Mouse (Mus musculus): ENCODE measurements at regions not wholly inside any gene's neighbourhood (a gene's known extent, or its start where the extent isn't known, plus 50 kb on each side); places are given as distances from the start of the nearest gene placed in this dataset.

DNA sequence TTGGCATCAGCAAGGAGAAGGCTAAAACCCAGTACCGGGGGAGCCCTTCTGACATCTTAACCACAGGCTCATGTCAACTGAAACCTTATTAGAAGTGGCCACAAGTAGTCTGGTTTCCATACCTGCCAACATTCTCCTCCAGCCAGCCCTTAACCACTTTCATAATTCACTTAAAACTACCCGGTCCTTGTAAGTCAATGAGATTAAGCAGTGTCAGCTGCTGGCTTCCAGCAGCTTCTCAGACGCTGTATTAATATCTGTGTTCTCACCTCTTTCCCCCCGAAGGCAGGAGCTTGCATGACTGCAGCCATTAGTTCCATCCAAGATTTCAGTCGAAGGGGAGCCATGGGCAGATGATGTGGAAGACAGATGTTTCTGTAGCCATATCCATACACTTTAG, 530.6 kb upstream of the Nrp1 start:
- H3K4me1 ChIP-seq, result no peaks in the 10 kb centered on the region
- H3K9ac ChIP-seq, result no peak overlapping the region
- no peaks in the 10 kb centered on the region for H3K9me3 ChIP-seq (replicated peaks)
- no peak overlapping the region for H3K4me3 ChIP-seq
- no peak overlapping the region for H3K4me2 ChIP-seq
- no peaks in the 10 kb centered on the region for H3K27me3 ChIP-seq (replicated peaks)
- no peak for ATAC-seq
- H3K27ac ChIP-seq, result no peak overlapping the region
- 64% methylated on average over 5 of the region's 5 CpGs for WGBS (ENCODE audit: insufficient replicate concordance)
- H3K36me3 ChIP-seq, result no peaks in the 10 kb centered on the region

GRCm38 (mm10) chr8:127829659-127830058, 528.7 kb upstream of the Nrp1 start:
- Histone ChIP-seq H3K4me1 (no peaks in the 10 kb centered on the region), H3K4me2 (no peak overlapping the region), H3K4me3 (no peak overlapping the region), H3K36me3 (no peaks in the 10 kb centered on the region), H3K27me3 (replicated peaks) (no peaks in the 10 kb centered on the region), H3K27ac (no peak overlapping the region), H3K9ac (no peak overlapping the region), H3K9me3 (replicated peaks) (no peaks in the 10 kb centered on the region)
- ATAC-seq, result no peak
- 35% methylated on average over 1 of the region's 1 CpGs for WGBS (ENCODE audit: insufficient replicate concordance)

- Histone ChIP-seq H3K9me3 (replicated peaks) (no peaks in the 10 kb centered on the region), H3K4me2 (no peak overlapping the region), H3K9ac (no peak overlapping the region), H3K36me3 (no peaks in the 10 kb centered on the region), H3K4me3 (no peak overlapping the region), H3K4me1 (no peaks in the 10 kb centered on the region), H3K27me3 (replicated peaks) (no peaks in the 10 kb centered on the region), H3K27ac (no peak overlapping the region)
- WGBS (ENCODE audit: insufficient replicate concordance), result 54% methylated on average over 3 of the region's 3 CpGs
- no peak for ATAC-seq
Observed at GRCm38 (mm10) chr8:127834006-127834405, 524.4 kb upstream of the Nrp1 start.

- Histone ChIP-seq H3K27me3 (replicated peaks) (no peaks in the 10 kb centered on the region), H3K9ac (no peak overlapping the region), H3K27ac (no peak overlapping the region), H3K36me3 (no peaks in the 10 kb centered on the region), H3K4me3 (no peak overlapping the region), H3K9me3 (replicated peaks) (no peaks in the 10 kb centered on the region), H3K4me1 (no peaks in the 10 kb centered on the region), H3K4me2 (no peak overlapping the region)
- ATAC-seq, result no peak
- WGBS (ENCODE audit: insufficient replicate concordance), result 45% methylated on average over 6 of the region's 6 CpGs
Observed at GRCm38 (mm10) chr8:127836410-127837206, 521.8 kb upstream of the Nrp1 start.

DNA sequence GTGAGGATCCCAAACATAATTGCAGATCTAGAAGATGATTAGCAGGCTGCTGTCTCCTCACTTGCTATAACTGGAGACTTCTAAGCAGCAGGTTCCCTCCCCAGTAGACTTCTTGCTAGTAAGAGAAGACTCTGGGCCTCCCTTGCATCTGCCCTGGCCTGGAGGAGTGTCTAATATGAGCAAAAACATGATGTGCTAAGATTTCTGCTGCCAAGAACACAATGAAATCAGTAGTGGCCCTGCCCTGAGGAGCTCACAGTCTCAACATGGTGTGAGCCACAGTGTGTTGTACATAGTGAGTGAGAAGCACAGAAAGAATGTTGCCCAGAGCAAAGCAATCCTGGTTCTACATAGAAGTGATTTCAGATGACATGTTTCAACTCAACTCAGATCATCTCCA, 520.1 kb upstream of the Nrp1 start:
- no peak for ATAC-seq
- H3K27me3 ChIP-seq (replicated peaks), result no peaks in the 10 kb centered on the region

DNA sequence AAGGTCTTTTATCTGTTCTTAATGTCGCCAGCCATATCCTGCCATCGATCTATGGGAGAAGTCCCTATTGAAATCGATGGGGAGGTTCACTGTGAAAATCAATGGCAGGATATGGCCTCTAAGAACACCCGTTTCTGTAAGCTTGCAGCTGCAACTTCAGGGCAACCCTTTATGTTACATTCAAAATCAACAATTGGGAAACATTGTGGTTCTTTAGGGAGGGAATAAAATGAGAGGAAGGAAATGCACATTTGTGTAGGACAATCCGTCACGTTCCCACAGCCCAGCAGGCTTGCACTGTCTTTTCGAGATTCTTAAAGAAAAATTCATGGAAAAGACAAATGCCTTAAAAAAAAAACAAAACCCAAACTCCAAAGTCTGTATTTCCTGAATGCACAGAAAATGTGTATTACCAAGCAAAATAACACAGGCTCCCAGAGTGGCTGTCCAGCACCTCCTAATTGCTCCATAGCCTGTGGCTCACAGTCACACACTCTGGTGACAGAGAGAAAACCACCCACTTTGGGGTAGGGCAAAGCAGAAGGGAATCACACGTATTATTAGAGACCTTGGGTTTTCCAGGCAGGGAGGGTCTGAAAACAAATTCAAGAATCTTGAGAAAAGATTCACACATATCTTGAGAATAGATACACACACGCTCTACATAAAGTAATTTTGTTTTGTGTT, 510.9 kb upstream of the Nrp1 start:
- Histone ChIP-seq H3K27me3 (replicated peaks) (no peaks in the 10 kb centered on the region), H3K36me3 (no peaks in the 10 kb centered on the region), H3K27ac (no peak overlapping the region), H3K9me3 (replicated peaks) (no peaks in the 10 kb centered on the region), H3K9ac (no peak overlapping the region), H3K4me3 (no peak overlapping the region), H3K4me2 (no peak overlapping the region), H3K4me1 (no peaks in the 10 kb centered on the region)
- WGBS (ENCODE audit: insufficient replicate concordance), result 37% methylated on average over 9 of the region's 9 CpGs
- ATAC-seq, result no peak

More for the DNA sequence above, 520.1 kb upstream of the Nrp1 start:
- Histone ChIP-seq H3K4me1 (no peaks in the 10 kb centered on the region), H3K36me3 (no peaks in the 10 kb centered on the region), H3K4me3 (no peak overlapping the region), H3K27ac (no peak overlapping the region), H3K9ac (no peak overlapping the region), H3K4me2 (no peak overlapping the region), H3K9me3 (replicated peaks) (no peaks in the 10 kb centered on the region)

- Histone ChIP-seq H3K4me3 (no peak overlapping the region), H3K4me1 (no peaks in the 10 kb centered on the region), H3K9ac (no peak overlapping the region), H3K27me3 (replicated peaks) (no peaks in the 10 kb centered on the region), H3K4me2 (no peak overlapping the region), H3K27ac (no peak overlapping the region), H3K36me3 (no peaks in the 10 kb centered on the region), H3K9me3 (replicated peaks) (no peaks in the 10 kb centered on the region)
- ATAC-seq, result no peak
Observed at GRCm38 (mm10) chr8:127849926-127850325, 508.5 kb upstream of the Nrp1 start.

DNA sequence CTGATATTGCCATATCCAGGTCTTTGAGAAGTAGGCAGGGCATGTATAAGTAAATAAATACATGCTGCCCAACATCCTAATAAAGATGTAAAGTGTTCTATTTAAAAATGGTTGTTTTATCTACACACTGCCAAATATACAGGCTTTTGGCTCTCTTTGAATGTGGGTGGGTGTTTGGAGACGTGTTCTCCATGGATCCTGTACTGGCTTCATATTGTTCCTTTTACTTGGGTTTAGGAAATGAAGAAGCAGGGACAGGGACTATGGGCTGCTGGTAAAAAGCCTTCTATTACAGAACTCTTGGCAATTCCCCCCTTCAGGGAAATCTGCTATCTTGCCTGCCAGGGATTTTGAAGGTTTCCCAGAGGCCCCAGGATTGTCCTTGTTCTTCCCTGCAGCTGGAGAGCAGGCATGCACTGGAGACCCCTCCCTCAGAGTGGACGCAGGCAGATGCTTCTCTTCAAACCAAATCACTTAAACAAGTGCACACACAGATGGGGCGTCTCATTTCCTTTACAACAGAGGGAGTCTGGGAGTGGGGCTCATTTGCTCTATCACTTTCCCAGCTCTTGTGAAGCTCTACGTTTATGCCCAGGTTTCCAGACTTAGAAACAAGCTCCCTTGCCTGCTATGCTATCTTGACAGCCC, 502.6 kb upstream of the Nrp1 start:
- Histone ChIP-seq H3K9ac (no peak overlapping the region), H3K4me1 (no peaks in the 10 kb centered on the region), H3K4me2 (no peak overlapping the region), H3K27ac (no peak overlapping the region), H3K36me3 (no peaks in the 10 kb centered on the region), H3K4me3 (no peak overlapping the region), H3K27me3 (replicated peaks) (no peaks in the 10 kb centered on the region), H3K9me3 (replicated peaks) (no peaks in the 10 kb centered on the region)
- WGBS (ENCODE audit: insufficient replicate concordance), result 34% methylated on average over 4 of the region's 4 CpGs
- ATAC-seq, result no peak

DNA sequence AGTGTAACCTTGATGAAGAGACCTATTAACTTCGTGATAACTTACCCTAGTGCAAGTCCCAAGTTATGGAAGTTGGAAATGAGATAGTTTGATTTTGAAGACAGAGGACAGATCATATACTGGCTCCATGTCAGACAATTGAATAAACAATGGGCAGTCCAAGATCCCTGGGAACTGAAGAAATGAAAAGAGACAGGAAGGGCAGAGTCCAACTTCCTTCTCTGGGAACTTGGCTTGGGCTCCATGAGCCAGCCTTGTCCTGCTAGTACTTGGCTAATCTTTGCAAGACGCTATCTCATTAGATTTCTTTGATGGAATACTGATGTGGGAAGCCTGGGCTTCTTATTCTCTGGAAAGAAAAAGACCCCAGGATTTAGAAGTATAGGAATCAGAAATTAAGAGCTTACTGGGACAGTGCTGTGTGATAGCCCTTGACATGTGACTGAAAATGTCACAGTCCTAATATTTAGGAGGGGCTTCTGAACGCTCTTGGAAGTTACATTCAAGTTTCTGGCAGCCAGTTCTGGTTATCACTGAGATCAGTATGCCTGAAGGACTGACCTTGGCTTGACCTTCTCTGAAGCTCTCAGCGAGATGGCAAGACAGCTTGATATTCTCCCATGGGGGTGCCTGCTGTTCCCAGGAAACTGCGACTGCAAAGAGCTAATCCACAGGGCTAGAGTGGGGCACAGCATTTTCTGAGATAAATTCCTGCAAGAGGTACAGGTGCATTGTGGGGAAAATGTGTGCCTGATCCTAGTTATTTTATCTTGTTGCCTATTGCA, 501.9 kb upstream of the Nrp1 start:
- Histone ChIP-seq H3K9me3 (replicated peaks) (no peaks in the 10 kb centered on the region), H3K27me3 (replicated peaks) (no peaks in the 10 kb centered on the region), H3K4me3 (no peak overlapping the region), H3K36me3 (no peaks in the 10 kb centered on the region), H3K4me1 (no peaks in the 10 kb centered on the region), H3K9ac (no peak overlapping the region), H3K27ac (no peak overlapping the region), H3K4me2 (no peak overlapping the region)
- WGBS (ENCODE audit: insufficient replicate concordance), result 41% methylated on average over 5 of the region's 5 CpGs
- no peak for ATAC-seq

- H3K4me1 ChIP-seq, result no peaks in the 10 kb centered on the region
- no peak for ATAC-seq
- no peak overlapping the region for H3K4me2 ChIP-seq
- no peak overlapping the region for H3K27ac ChIP-seq
- no peak overlapping the region for H3K4me3 ChIP-seq
- WGBS (ENCODE audit: insufficient replicate concordance), result 66% methylated on average over 3 of the region's 3 CpGs
- H3K27me3 ChIP-seq (replicated peaks), result no peaks in the 10 kb centered on the region
- no peak overlapping the region for H3K9ac ChIP-seq
- H3K36me3 ChIP-seq, result no peaks in the 10 kb centered on the region
- H3K9me3 ChIP-seq (replicated peaks), result no peaks in the 10 kb centered on the region
Observed at GRCm38 (mm10) chr8:127859036-127859435, 499.4 kb upstream of the Nrp1 start.

DNA sequence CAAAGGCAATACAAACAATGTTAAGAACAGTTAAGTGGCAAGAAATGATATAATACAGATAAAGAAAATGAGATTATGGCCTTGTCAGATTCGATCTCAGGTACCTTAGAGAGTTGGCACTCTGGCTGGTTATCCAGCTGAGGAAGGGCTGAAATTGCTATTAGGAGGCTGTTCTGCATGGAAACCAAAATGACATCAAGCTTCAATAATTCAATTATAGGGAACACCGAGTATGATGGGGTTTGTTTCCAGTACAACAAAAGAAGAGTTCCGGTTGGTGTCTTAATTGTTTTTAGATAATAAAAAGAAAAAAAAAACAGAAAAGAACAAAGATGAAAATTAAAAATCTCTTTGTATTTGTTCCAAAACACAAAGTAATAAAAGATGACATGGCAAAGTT, 498.0 kb upstream of the Nrp1 start:
- WGBS (ENCODE audit: insufficient replicate concordance), result 71% methylated on average over 3 of the region's 3 CpGs
- H3K9ac ChIP-seq, result no peak overlapping the region
- no peak overlapping the region for H3K27ac ChIP-seq
- no peaks in the 10 kb centered on the region for H3K36me3 ChIP-seq
- H3K4me2 ChIP-seq, result no peak overlapping the region
- H3K27me3 ChIP-seq (replicated peaks), result no peaks in the 10 kb centered on the region
- H3K9me3 ChIP-seq (replicated peaks), result no peaks in the 10 kb centered on the region
- H3K4me1 ChIP-seq, result no peaks in the 10 kb centered on the region
- ATAC-seq, result no peak
- no peak overlapping the region for H3K4me3 ChIP-seq

GRCm38 (mm10) chr8:127860891-127861290, 497.5 kb upstream of the Nrp1 start:
- Histone ChIP-seq H3K4me2 (no peak overlapping the region), H3K27me3 (replicated peaks) (no peaks in the 10 kb centered on the region), H3K9me3 (replicated peaks) (no peaks in the 10 kb centered on the region), H3K27ac (no peak overlapping the region), H3K4me3 (no peak overlapping the region), H3K9ac (no peak overlapping the region), H3K36me3 (no peaks in the 10 kb centered on the region), H3K4me1 (no peaks in the 10 kb centered on the region)
- ATAC-seq, result no peak
- WGBS (ENCODE audit: insufficient replicate concordance), result 41% methylated on average over 3 of the region's 3 CpGs
